20 mouse cellular contexts compared by ENCODE assay signal in genomic region chr16:19987589-19987988, GRCm38 (mm10). TPM values are rescaled to one million over a fixed set of nuclear protein-coding genes. Genes with fewer than 3 reads are reported as not detected.
DNase-seq lines count a peak whose midpoint lies in the region; TF ChIP-seq lines count a peak whose summit lies in the region.
"Had no signal": no experiment of that assay in that cellular context is flagged by ENCODE, and none has a peak within 500 bp of the region (broad histone marks: within the 10 kb centered on the region; RNA-seq: fewer than 3 reads in every experiment).

No protein-coding gene starts in this region.

- TF ChIP-seq POLR2A in CH12.LX (IDR thresholded peaks at IDR 0.05; ENCODE audit: low read depth, low read length) = no peak

- peak; percentile 61 for DNase-seq in heart, adult 11 months
- no peak for DNase-seq in heart, postnatal 4 days
- DNase-seq in A20 (ENCODE audit: low read depth, low spot score) (peak; percentile 88), CH12.LX (ENCODE audit: extremely low read depth) (no peak)
- DNase-seq in right cerebral cortex, adult 18-20 months = no peak
- no peak for DNase-seq in spleen, postnatal 36 days (ENCODE audit: low spot score in 2 of 2)
- DNase-seq: adrenal gland, adult 2 months; adrenal gland, adult 8-10 months; adrenal gland, postnatal 10 days; adrenal gland, postnatal 14 days; adrenal gland, postnatal 25 days; adrenal gland, postnatal 36 days; B cell, adult 2 months; cerebellum, adult 11 months; cerebellum, adult 11-12 months; cerebellum, adult 18-20 months; cerebellum, adult 2 months; cerebellum, adult 8-10 months had no signal

- dilution Hi-C loops in CH12.LX (cut with MboI; ENCODE audit: extremely low pct_ligation_motif_present, extremely low pct_unique_long_range_greater_than_20kb, low sequenced_read_pairs) = no loop called here

- no peak for TF ChIP-seq CTCF in CH12.LX (conservative IDR thresholded peaks at IDR 0.05 in 1 of 2, IDR thresholded peaks at IDR 0.05 in 1 of 2; ENCODE audit: low read depth in 2 of 2, low read length in 2 of 2)

- no peak for TF ChIP-seq RAD21 in CH12.LX (IDR thresholded peaks at IDR 0.05; ENCODE audit: low read depth, low read length)

- no peak overlapping the region for H3K9ac ChIP-seq in CH12.LX (ENCODE audit: insufficient read depth, low read depth)

- in situ Hi-C loops in CH12.LX (cut with MboI; ENCODE audit: low pct_ligation_motif_present, low pct_unique_long_range_greater_than_20kb, low sequenced_read_pairs) = no loop called here

- no peak overlapping the region for H3K4me3 ChIP-seq in CH12.LX (replicated peaks in 1 of 3; ENCODE audit: low read depth in 2 of 3, low read length in 2 of 3, poor library complexity in 1 of 3)

- H3K27ac ChIP-seq in CH12.LX (ENCODE audit: insufficient read depth, low read depth) = no peak overlapping the region

- peak; percentile 77; the same call in 1 of the 2 replicates for TF ChIP-seq EP300 in CH12.LX (IDR thresholded peaks at IDR 0.05; ENCODE audit: low read length)

- no peak overlapping the region for H3K4me2 ChIP-seq in CH12.LX (ENCODE audit: insufficient read depth, low read depth, poor library complexity, severe bottlenecking)

- H3K9me3 ChIP-seq in CH12.LX (replicated peaks; ENCODE audit: low read length) = peaks cover 10% of the 10 kb centered on the region

- no peaks in the 10 kb centered on the region for H3K79me2 ChIP-seq in CH12.LX (replicated peaks; ENCODE audit: control insufficient read depth, extremely low read depth, insufficient read depth, poor library complexity, severe bottlenecking)

- peaks cover 4 to 44% of the 10 kb centered on the region in 2 experiments for H3K4me1 ChIP-seq in CH12.LX (ENCODE audit: control insufficient read depth in 1 of 2, insufficient read depth in 2 of 2)

- no peaks in the 10 kb centered on the region for H3K27me3 ChIP-seq in CH12.LX (replicated peaks)
- H3K27me3 ChIP-seq: Patski had no signal

- H3K36me3 ChIP-seq in CH12.LX (replicated peaks in 1 of 2; ENCODE audit: control insufficient read depth in 1 of 2, insufficient read depth in 1 of 2, low read length in 1 of 2) = no peaks in the 10 kb centered on the region
- H3K36me3 ChIP-seq: G1E had no signal

TF ChIP-seq in CH12.LX, 34 proteins besides CTCF, POLR2A, EP300 and RAD21:
- TF ChIP-seq ZKSCAN1 (IDR thresholded peaks at IDR 0.05; ENCODE audit: borderline replicate concordance, low read depth, low read length) (no peak), TCF12 (IDR thresholded peaks at IDR 0.05; ENCODE audit: low read depth, low read length) (peak; percentile 76), KAT2A (IDR thresholded peaks at IDR 0.05; ENCODE audit: insufficient replicate concordance, low read length) (no peak), USF2 (conservative IDR thresholded peaks at IDR 0.05; ENCODE audit: low read depth, low read length) (no peak), ETS1 (conservative IDR thresholded peaks at IDR 0.05; ENCODE audit: low read depth, low read length) (peak; percentile 30; the same call in 1 of the 2 replicates), SMC3 (IDR thresholded peaks at IDR 0.05; ENCODE audit: low read depth, low read length) (no peak), CHD1 (IDR thresholded peaks at IDR 0.05; ENCODE audit: low read depth, low read length) (no peak), ZNF384 (IDR thresholded peaks at IDR 0.05; ENCODE audit: low read depth, low read length) (no peak), BHLHE40 (IDR thresholded peaks at IDR 0.05; ENCODE audit: low read depth, low read length) (no peak), NELFE (IDR thresholded peaks at IDR 0.05; ENCODE audit: low read depth, low read length) (no peak), MYC (IDR thresholded peaks at IDR 0.05; ENCODE audit: low read depth, low read length) (no peak), MEF2A (IDR thresholded peaks at IDR 0.05; ENCODE audit: borderline replicate concordance, low read depth, low read length) (peak; percentile 76), IRF4 (IDR thresholded peaks at IDR 0.05; ENCODE audit: low read depth, low read length) (peak; percentile 70), POLR2AphosphoS2 (IDR thresholded peaks at IDR 0.05; ENCODE audit: low read depth, low read length) (no peak), MAX (IDR thresholded peaks at IDR 0.05; ENCODE audit: low read length) (0 out of 2 replicates have a peak, but pooled peaks have one; percentile 22), PAX5 (IDR thresholded peaks at IDR 0.05; ENCODE audit: low read length) (no peak), UBTF (IDR thresholded peaks at IDR 0.05; ENCODE audit: low read depth, low read length) (no peak), NRF1 (IDR thresholded peaks at IDR 0.05; ENCODE audit: low read depth, low read length) (no peak), JUN (IDR thresholded peaks at IDR 0.05; ENCODE audit: insufficient read depth, low read depth, low read length) (peak; percentile 28; the same call in 1 of the 2 replicates), MXI1 (IDR thresholded peaks at IDR 0.05; ENCODE audit: low read depth, low read length) (peak; percentile 48; the same call in 1 of the 2 replicates), ZMIZ1 (IDR thresholded peaks at IDR 0.05; ENCODE audit: low read depth, low read length) (no peak), JUND (conservative IDR thresholded peaks at IDR 0.05; ENCODE audit: low read depth, low read length) (0 out of 2 replicates have a peak, but pooled peaks have one; percentile 42), HCFC1 (IDR thresholded peaks at IDR 0.05; ENCODE audit: low read depth, low read length) (no peak), SIN3A (IDR thresholded peaks at IDR 0.05; ENCODE audit: low read length) (peak; percentile 22; the same call in 1 of the 2 replicates)

RNA-seq across cellular contexts. Expression of gene Klhl6, which starts 4.8 kb away (rescaled TPM):
- total RNA-seq in heart, postnatal 4 days (2021) = 10 to 100 TPM; 12.4 to 12.5 TPM
- total RNA-seq in CH12.LX (2012; rRNA removed) = 36.9 and 39.2 TPM in 2 replicates
- total RNA-seq in CH12.LX (2014; rRNA removed) = 66.8 and 71.8 TPM in 2 replicates
- 65.0 and 70.2 TPM in 2 replicates for polyA plus RNA-seq in CH12.LX (2012; ENCODE audit: insufficient read length, low read depth)

Comparison
In these comparisons a context has a peak if more than half of its experiments do, and no peak if none do; other contexts are left out.
1. DNase-seq: peak in heart, adult 11 months (single experiment) and A20 (single experiment); none in heart, postnatal 4 days (single experiment), CH12.LX (single experiment), right cerebral cortex, adult 18-20 months (single experiment) and spleen, postnatal 36 days (0 of 2).